Comparison of ENCODE assay signal across 31 mouse cellular contexts in genomic region chr9:75378774-75379173, GRCm38 (mm10). TPM values are rescaled to one million over a fixed set of nuclear protein-coding genes. Genes with fewer than 3 reads are reported as not detected.
DNase-seq lines count a peak whose midpoint lies in the region; ATAC-seq and TF ChIP-seq lines count a peak whose summit lies in the region.
"Had no signal": no experiment of that assay in that cellular context is flagged by ENCODE, and none has a peak within 500 bp of the region (broad histone marks: within the 10 kb centered on the region; RNA-seq: fewer than 3 reads in every experiment).

No protein-coding gene starts in this region.

- no peak overlapping the region for H3K9ac ChIP-seq in intestine, postnatal 0 days (ENCODE audit: low read depth, low read length)
- no peak overlapping the region for H3K9ac ChIP-seq in intestine, embryonic 15.5 days
- H3K9ac ChIP-seq: embryonic facial prominence, embryonic 13.5 days; forebrain, embryonic 12.5 days; forebrain, embryonic 15.5 days; heart, embryonic 12.5 days; heart, embryonic 15.5 days; hindbrain, embryonic 13.5 days had no signal

- WGBS in intestine, postnatal 0 days: 64% methylated on average over 2 of the region's 2 CpGs
- 74% methylated on average over 2 of the region's 2 CpGs for WGBS in intestine, embryonic 15.5 days

- H3K27ac ChIP-seq in intestine, postnatal 0 days (ENCODE audit: low read depth, low read length): no peak overlapping the region
- H3K27ac ChIP-seq in intestine, embryonic 15.5 days: no peak overlapping the region
- H3K27ac ChIP-seq: embryonic facial prominence, embryonic 10.5 days; embryonic facial prominence, embryonic 13.5 days; forebrain, embryonic 12.5 days; forebrain, embryonic 15.5 days; heart, embryonic 15.5 days; hindbrain, embryonic 10.5 days; hindbrain, embryonic 13.5 days had no signal

- DNase-seq in 3134 (ENCODE audit: extremely low read depth, insufficient read length, low spot score): peak; percentile 41
- no peak for DNase-seq in c-Kit-positive CD71-positive TER-119-positive erythroid progenitor cells, embryonic 14.5 days (ENCODE audit: low spot score)
- DNase-seq in right cerebral cortex, postnatal 10 days (ENCODE audit: low spot score in 2 of 2): no peak
- DNase-seq: adrenal gland, adult 2 months; adrenal gland, postnatal 14 days; cerebellum, adult 11-12 months; cerebellum, adult 8-10 months; cerebellum, postnatal 10 days; cerebellum, postnatal 36 days; embryo, embryonic 11 days; gastrocnemius, postnatal 25 days; heart, adult 18-20 months; heart, postnatal 10 days; heart, postnatal 36 days had no signal

- no peaks in the 10 kb centered on the region for H3K27me3 ChIP-seq in intestine, postnatal 0 days (replicated peaks; ENCODE audit: control insufficient read depth, insufficient read depth, low read length)
- H3K27me3 ChIP-seq in intestine, embryonic 15.5 days (replicated peaks): no peaks in the 10 kb centered on the region
- H3K27me3 ChIP-seq in E14TG2a.4 (ENCODE audit: insufficient read depth, low read length): no peaks in the 10 kb centered on the region
- H3K27me3 ChIP-seq: embryonic facial prominence, embryonic 13.5 days; forebrain, embryonic 12.5 days; forebrain, embryonic 15.5 days; heart, embryonic 12.5 days; heart, embryonic 15.5 days; hindbrain, embryonic 13.5 days had no signal

- H3K36me3 ChIP-seq in intestine, postnatal 0 days (ENCODE audit: control insufficient read depth, insufficient read depth): no peaks in the 10 kb centered on the region
- no peaks in the 10 kb centered on the region for H3K36me3 ChIP-seq in intestine, embryonic 15.5 days
- no peaks in the 10 kb centered on the region for H3K36me3 ChIP-seq in E14TG2a.4 (ENCODE audit: insufficient read depth, low read length)
- H3K36me3 ChIP-seq: embryonic facial prominence, embryonic 10.5 days; embryonic facial prominence, embryonic 13.5 days; forebrain, embryonic 12.5 days; forebrain, embryonic 15.5 days; heart, embryonic 12.5 days; heart, embryonic 15.5 days; hindbrain, embryonic 10.5 days; hindbrain, embryonic 13.5 days had no signal

- TF ChIP-seq CTCF in intestine, postnatal 0 days (IDR thresholded peaks at IDR 0.05; ENCODE audit: low read depth): no peak
- no peak for TF ChIP-seq CTCF in E14TG2a.4 (conservative IDR thresholded peaks at IDR 0.05; ENCODE audit: low read length)

- no peak overlapping the region for H3K4me3 ChIP-seq in intestine, postnatal 0 days (ENCODE audit: low read depth, low read length)
- no peak overlapping the region for H3K4me3 ChIP-seq in intestine, embryonic 15.5 days (replicated peaks)
- peak overlapping the region; percentile 37 for H3K4me3 ChIP-seq in E14TG2a.4 (replicated peaks; ENCODE audit: low read length)
- H3K4me3 ChIP-seq: embryonic facial prominence, embryonic 10.5 days; embryonic facial prominence, embryonic 13.5 days; erythroblast, embryonic 14.5 days; forebrain, embryonic 12.5 days; forebrain, embryonic 15.5 days; heart, embryonic 12.5 days; heart, embryonic 15.5 days; hindbrain, embryonic 10.5 days; hindbrain, embryonic 13.5 days had no signal

- H3K9me3 ChIP-seq in intestine, postnatal 0 days (ENCODE audit: control insufficient read depth): no peaks in the 10 kb centered on the region
- H3K9me3 ChIP-seq in intestine, embryonic 15.5 days: no peaks in the 10 kb centered on the region
- H3K9me3 ChIP-seq in E14TG2a.4 (ENCODE audit: low read length): peaks cover 7% of the 10 kb centered on the region; the same call in 1 of the 2 replicates
- H3K9me3 ChIP-seq: embryonic facial prominence, embryonic 13.5 days; forebrain, embryonic 12.5 days; forebrain, embryonic 15.5 days; heart, embryonic 15.5 days had no signal

- no peaks in the 10 kb centered on the region for H3K4me1 ChIP-seq in intestine, postnatal 0 days (replicated peaks; ENCODE audit: control insufficient read depth, insufficient read depth, low read length)
- H3K4me1 ChIP-seq in intestine, embryonic 15.5 days (replicated peaks): no peaks in the 10 kb centered on the region
- H3K4me1 ChIP-seq in E14TG2a.4 (replicated peaks; ENCODE audit: low read depth, low read length): peaks cover 91% of the 10 kb centered on the region
- H3K4me1 ChIP-seq: embryonic facial prominence, embryonic 10.5 days; embryonic facial prominence, embryonic 13.5 days; forebrain, embryonic 12.5 days; forebrain, embryonic 15.5 days; heart, embryonic 12.5 days; heart, embryonic 15.5 days; hindbrain, embryonic 10.5 days; hindbrain, embryonic 13.5 days had no signal

- no peak overlapping the region for H3K4me2 ChIP-seq in intestine, postnatal 0 days (replicated peaks; ENCODE audit: low read depth)
- no peak overlapping the region for H3K4me2 ChIP-seq in intestine, embryonic 15.5 days (replicated peaks)
- H3K4me2 ChIP-seq: embryonic facial prominence, embryonic 13.5 days; forebrain, embryonic 12.5 days; forebrain, embryonic 15.5 days; heart, embryonic 12.5 days; heart, embryonic 15.5 days; hindbrain, embryonic 13.5 days had no signal

- ATAC-seq in intestine, postnatal 0 days: peak; percentile 41; the same call in 1 of the 2 replicates
- ATAC-seq in intestine, embryonic 15.5 days: no peak
- peak; percentile 39; the same call in 1 of the 2 replicates for ATAC-seq in megakaryocyte progenitor cell, adult 5-6 weeks (replicated peaks; ENCODE audit: poor library complexity)
- ATAC-seq in megakaryocyte-erythroid progenitor cell, adult 5-6 weeks (replicated peaks; ENCODE audit: low FRiP score, low TSS enrichment, poor library complexity, severe bottlenecking): no peak
- ATAC-seq: forebrain, embryonic 15.5 days; hindbrain, embryonic 16.5 days had no signal

RNA-seq across cellular contexts. Expression of gene Mapk6, which starts 31.0 kb away (rescaled TPM):
- polyA plus RNA-seq in intestine, postnatal 0 days (2015; fragmentation: Nextera tagmentation; extraction: Ambion mirVana): 36.6 and 39.2 TPM in 2 replicates
- 47.2 and 55.5 TPM in 2 replicates for polyA plus RNA-seq in intestine, embryonic 15.5 days (2015; fragmentation: Nextera tagmentation; extraction: Ambion mirVana)
- total RNA-seq in megakaryocyte progenitor cell, adult 5-6 weeks (2015): 64.2 and 65.1 TPM in 2 replicates
- 50.3 and 53.6 TPM in 2 replicates for total RNA-seq in megakaryocyte progenitor cell, adult 5-6 weeks (2017)
- 28.6 and 30.0 TPM in 2 replicates for total RNA-seq in megakaryocyte-erythroid progenitor cell, adult 5-6 weeks (2014; fragmentation: Nextera tagmentation)
- 37.8 and 38.0 TPM in 2 replicates for total RNA-seq in megakaryocyte-erythroid progenitor cell, adult 5-6 weeks (2017)

RNA-seq across cellular contexts. Expression of gene Bcl2l10, which starts 31.2 kb away (rescaled TPM):
- polyA plus RNA-seq in intestine, postnatal 0 days (2015; fragmentation: Nextera tagmentation; extraction: Ambion mirVana): not detected in 2 replicates
- not detected in 2 replicates for polyA plus RNA-seq in intestine, embryonic 15.5 days (2015; fragmentation: Nextera tagmentation; extraction: Ambion mirVana)
- total RNA-seq in megakaryocyte progenitor cell, adult 5-6 weeks (2015): not detected in 2 replicates
- not detected in 2 replicates for total RNA-seq in megakaryocyte progenitor cell, adult 5-6 weeks (2017)
- total RNA-seq in megakaryocyte-erythroid progenitor cell, adult 5-6 weeks (2014; fragmentation: Nextera tagmentation): not detected in 2 replicates
- total RNA-seq in megakaryocyte-erythroid progenitor cell, adult 5-6 weeks (2017): not detected in 2 replicates
- total RNA-seq: adrenal gland, postnatal 14 days; gastrocnemius, adult 8-10 months; gastrocnemius, postnatal 25 days; heart, postnatal 10 days; heart, postnatal 36 days; MEL had no signal
- polyA plus RNA-seq: embryonic facial prominence, embryonic 10.5 days; embryonic facial prominence, embryonic 13.5 days; erythroblast, embryonic 14.5 days; forebrain, embryonic 12.5 days; forebrain, embryonic 15.5 days; heart, embryonic 12.5 days; heart, embryonic 15.5 days; hindbrain, embryonic 10.5 days; hindbrain, embryonic 13.5 days; hindbrain, embryonic 16.5 days had no signal

Comparison
In these comparisons a context has a peak if more than half of its experiments do, and no peak if none do; other contexts are left out.
1. ATAC-seq: peak in intestine, postnatal 0 days (single experiment) and megakaryocyte progenitor cell, adult 5-6 weeks (single experiment); none in intestine, embryonic 15.5 days (single experiment) and megakaryocyte-erythroid progenitor cell, adult 5-6 weeks (single experiment).